Mouse (Mus musculus): ENCODE results near the gene Surf2.

DNA sequence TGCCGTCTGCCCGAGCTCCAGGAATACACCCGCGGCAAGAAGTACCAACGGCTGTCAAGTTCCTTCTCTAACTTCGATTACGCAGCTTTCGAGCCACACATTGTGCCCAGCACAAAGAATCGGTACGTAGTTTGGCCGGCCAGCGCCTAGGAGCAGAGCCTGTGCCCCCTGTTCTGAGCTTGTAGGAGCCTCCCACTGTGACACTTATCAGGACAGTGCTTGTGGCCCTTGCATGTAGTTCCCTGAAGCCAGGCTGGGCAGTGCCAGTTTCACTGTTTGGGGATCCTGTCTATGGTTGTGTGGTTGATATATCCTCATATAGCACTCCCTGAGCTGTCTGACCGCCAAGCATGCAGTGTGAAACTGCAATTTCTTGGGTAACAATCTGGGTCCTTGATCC, 571 bp downstream of the Surf2 start:
- TF ChIP-seq POLR2A (IDR thresholded peaks at IDR 0.05; ENCODE audit: extremely low read depth, insufficient read depth, low read length) (no peak), CTCF (IDR thresholded peaks at IDR 0.05; ENCODE audit: low read depth, low read length) (no peak)
